Mouse (Mus musculus) megakaryocyte progenitor cell, adult 5-6 weeks (primary cell): Measurements from ENCODE around the gene Dnm3. TPM values are rescaled to one million over a fixed set of nuclear protein-coding genes. Genes with fewer than 3 reads are reported as not detected.
"Not testable (repeated sequence)": the region's sequence is repeated elsewhere in the genome, so short reads cannot be mapped to it uniquely, and the experiment has no call there.

Experiments
- ATAC-seq: replicated peaks from 2 replicates; pipeline ENCODE4 v1.8.0; 2016; ENCODE audit warnings: mild to moderate bottlenecking, moderate TSS enrichment, inconsistent platforms; ENCODE audit not compliant: poor library complexity
- total RNA-seq, 2 experiments: library from RNA; stranded (forward) in 1 of 2; stranded (reverse) in 1 of 2; fragments of 157-497, 149-512 nt in 1 of 2; fragments of 200-1000 nt in 1 of 2; gene quantifications; 2 replicates each; pipeline versions ENCODE4 v1.2.3 to v1.2.4; 2015 to 2017

The Dnm3 gene
- total RNA-seq, 2 experiments from 2014 or later: not detected

DNA sequence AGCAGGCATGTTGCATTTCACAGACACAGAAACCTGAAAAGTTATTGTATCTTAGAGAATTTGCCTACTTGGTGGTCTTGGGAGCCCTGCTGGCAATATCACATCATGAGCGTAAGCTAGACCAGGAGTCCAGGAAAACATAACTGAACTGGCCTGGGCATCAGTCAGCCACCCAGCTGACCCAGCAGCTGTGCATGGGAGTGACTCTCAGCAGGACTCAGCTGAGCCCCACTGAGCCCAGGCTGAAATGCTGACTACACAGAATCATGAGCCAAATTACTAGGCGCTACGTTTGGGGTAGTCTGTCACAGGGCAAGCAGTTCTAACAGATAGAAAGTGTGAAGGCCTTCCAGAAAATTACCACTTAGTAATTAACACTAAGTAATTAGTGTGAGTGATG is 41.2 kb downstream of the Dnm3 start:
- no peak for ATAC-seq

DNA sequence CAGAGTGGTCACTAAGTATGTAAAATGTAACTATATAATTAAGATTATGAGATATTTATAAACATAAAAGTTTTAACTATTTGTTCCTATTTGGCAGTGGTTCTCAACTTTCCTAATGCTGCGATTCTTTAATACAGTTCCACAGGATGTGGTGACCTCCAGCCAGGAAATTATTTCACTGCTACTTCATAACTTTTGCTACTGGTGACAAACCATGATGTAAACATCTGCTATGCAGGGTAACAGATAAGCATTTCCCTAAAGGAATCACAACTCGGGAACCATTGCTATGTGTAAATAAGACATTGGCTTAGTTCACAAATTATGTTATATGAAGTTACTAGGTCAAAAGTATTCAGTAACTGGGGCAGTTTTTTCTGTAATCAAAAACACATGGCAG is 48.9 kb downstream of the Dnm3 start:
- no peak for ATAC-seq

DNA sequence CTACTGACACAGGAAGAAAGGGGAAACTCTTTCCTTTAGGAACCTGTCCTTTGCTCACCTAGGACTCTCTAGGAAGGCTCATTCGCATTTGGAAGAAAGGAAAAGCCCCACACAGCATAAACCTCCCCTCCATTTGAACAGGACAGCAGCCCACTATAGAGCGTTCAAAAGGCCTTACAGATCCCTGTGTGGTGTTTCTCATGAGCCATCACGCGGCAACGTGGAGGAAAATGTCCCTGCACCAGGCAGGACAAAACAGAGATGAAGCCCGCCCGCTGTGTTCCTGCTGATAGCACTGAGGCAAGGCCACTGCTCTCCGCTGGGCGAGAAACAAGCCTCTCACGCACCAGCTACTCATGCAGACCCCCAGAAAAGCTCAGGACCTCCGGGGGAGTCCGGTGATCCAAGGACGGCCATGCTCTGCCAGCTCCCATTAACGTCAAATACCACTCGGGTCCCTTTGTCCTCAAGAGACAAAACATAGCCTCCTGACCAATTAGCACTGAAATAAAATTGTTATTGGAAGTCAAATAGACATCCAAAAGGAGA is 51.8 kb downstream of the Dnm3 start:
- ATAC-seq: no peak

DNA sequence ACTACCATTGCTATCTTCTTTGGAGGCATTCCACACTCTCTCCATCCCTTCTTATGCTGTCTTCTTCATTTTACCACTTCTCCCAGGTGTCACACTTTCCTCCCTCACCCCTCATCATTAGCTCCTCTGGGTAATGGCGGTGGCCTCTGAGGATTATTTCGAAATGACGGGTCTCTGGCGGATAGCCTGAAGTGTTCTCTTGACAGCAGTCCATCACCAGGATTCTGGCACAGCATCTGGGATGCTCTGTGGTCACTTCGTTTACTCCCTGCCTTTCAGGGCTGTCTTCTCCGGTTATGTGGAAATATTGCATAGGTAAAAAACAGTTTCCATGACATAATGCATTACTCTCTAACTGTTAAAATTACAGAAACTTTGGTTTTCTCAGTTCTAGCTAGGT is 55.0 kb downstream of the Dnm3 start:
- no peak for ATAC-seq

DNA sequence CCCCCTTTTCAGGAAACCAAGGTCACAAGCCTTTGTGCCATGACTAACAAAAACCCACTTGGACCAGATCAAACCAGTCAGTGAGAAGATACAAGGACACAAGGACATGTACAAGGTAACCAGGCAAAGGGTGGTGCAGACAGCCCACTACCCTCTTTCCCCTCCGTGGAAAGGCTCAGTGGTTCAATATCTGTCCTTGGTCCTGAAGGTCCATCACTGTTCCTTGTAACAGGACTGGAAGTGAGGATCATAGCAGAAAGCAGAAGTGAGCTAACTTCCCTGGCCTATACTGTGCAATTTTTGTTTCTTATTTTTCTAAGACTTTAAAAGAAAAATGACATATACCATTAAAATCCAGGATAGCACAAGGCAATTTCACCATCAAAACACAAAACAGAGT is 64.0 kb downstream of the Dnm3 start:
- peak; percentile 52 for ATAC-seq

DNA sequence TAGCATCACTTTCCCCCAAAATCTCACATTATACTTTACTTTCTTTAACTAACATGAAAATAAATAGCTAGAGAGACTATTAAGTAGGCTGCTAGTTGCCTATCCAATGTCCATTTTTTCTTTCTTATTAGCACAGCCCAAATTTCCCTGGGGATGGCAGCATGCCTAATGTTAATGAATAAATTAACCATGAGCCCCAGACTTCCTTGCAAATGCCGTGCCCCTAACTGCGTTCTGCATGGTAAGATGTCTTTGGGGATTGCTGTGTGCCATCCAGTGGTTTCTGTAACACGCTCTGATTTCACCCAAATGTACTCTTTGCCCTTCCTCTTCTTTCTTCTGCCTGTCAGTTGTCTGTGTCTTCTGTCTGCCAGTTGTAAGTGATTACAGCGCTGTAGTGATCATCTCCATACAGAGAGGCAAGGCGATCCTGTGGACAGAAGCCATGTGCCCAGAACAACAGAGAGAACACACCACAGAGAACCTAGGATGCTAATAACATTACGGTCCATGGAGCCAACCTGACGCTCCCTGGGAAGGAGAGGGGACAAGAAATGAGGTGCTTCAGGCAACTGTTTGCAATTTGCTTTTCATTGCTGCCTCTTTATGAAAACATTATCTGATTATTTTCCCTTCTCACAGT is 64.9 kb downstream of the Dnm3 start:
- no peak for ATAC-seq

DNA sequence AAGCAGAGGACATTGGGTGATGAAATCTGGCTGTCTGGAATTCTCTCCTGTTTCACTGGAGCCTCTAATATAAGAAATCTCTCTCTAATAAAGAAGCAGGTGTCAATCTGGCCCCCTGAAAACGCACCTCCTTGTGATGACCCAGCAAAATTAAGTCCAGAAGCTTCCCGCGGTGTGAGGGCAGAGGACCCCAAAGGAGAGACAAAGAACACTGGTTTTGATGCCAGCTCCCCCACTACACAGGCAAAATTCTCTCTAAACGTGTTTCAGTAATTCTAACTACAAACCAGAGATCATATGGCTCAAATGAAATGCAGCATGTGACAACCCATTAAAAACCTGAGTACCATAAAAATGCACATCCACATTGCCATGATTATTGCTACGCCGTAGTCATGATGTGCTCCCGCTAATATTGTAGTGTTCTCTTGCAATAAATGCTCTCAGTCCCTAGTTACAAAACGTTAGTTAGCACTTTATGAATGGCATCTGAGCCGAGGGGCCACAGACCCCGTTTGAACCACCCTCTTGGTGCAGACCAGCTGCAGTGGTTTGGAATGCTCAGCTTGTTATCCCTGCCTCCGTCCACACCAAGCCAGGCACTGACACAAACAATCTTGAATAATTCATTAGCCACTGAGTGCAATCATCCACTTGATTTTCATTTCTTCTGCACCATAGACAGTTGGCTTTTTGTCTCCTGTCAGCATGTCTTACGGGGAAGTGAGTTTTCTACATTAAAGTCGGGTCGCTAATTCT is 67.4 kb downstream of the Dnm3 start:
- no peak for ATAC-seq

DNA sequence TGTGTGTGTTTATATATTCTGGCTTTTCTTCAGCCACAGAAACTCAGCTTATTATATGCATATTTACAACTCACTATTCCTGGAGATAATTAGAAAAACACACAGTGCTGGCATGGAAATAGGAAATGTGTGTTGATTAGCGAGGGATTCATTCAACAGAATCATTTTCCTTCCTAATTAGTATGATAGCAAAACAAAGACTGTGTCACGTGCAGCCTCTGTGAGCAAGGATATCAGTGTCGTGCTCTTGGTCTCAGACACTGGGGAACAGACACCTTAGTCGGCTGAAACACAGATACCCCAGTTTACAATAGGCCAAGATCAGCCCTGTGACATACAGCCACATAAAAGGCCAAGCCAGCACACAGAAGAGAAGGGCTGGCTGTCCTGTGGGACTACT is 83.3 kb downstream of the Dnm3 start:
- ATAC-seq: no peak

DNA sequence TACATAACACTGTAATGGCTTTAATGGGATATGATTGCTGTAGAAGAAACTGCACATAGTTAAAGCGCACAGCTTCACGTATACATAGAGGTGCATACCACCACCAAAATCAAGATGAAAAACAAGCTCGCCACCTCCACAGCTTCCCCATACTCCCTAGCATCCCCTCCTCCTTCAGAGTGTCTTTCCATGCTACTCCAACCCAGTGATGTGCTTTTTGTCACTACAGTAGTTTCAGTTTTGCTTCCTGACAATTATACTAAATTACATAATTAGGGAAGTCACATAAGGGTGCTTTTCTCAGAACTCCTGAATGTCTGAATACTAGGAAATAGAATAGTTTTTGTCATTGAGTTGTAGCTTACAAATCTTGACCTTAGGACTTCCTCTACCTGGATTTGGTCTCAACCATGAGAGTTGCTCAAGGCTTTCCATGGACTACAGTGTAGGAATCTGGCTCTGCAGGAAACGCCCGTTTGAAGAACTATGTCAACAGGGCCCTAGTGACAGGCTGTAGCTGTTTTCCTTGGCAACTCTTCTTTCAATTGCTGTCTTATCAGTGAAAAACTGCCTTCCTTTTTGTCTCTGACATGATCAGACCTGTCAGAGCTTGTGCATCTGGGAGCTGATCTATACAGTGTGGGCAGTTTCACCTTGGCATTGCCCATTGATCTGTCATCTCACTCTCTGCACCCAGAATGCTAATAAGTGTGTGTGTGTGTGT is 89.2 kb downstream of the Dnm3 start:
- ATAC-seq: peak; percentile 64

DNA sequence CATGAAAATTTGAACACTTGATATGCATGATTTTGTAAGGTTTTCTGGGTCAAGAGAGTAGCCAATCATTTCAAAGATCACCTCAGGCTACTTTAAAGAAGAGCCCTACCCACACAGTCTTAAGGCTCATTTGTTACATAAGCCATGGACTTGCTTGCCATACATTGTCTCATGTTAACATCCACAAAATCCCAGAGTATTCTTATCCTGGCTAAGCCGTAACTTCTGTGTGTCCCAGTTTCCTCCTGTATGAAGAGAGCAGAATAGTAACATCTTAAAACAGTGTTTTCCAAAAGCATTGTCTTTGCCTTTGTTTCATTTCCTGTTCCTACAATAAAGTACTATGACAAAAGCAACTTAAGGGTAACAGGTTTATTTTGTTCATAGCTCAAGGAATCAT is 104.8 kb downstream of the Dnm3 start:
- not testable (repeated sequence) for ATAC-seq

DNA sequence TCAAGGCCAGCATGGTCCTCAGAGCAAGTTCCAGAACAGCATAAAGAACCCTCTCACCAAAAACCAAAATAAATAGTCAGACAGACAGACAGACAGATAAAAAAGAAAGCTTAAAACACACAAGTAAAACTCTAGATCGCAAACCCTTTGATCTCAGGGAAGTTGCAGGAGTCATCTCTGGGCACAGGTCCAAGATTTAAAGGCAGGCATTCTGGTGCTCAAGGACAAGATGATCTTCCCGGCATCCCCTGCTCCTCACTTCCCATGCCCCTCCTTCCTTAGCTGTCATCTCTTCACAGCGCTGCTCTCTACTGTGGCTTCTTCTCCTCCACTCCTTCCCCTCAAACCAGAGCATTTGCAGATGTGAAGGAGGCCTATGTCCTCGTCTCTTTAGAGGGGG is 108.1 kb downstream of the Dnm3 start:
- no peak for ATAC-seq

DNA sequence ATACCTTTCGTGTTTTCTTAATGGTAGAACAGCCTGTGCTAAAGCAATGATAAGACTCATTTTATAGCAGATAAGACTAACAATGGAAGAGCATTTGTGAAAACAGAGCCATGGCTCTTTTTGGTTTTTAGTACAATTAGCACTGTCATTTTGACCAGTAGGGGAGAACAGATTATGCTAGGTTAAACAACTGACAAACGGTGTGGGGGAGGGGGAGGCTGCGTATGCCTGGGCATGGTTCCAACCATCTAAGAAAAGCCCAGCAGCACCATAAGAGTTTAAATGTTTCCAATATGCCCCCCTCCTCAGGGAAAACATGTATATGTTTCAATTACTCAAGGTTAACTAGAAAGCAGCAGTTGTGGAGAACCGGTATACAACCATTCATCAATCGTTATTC is 115.9 kb downstream of the Dnm3 start:
- peak; percentile 29; the same call in 1 of the 2 replicates for ATAC-seq

DNA sequence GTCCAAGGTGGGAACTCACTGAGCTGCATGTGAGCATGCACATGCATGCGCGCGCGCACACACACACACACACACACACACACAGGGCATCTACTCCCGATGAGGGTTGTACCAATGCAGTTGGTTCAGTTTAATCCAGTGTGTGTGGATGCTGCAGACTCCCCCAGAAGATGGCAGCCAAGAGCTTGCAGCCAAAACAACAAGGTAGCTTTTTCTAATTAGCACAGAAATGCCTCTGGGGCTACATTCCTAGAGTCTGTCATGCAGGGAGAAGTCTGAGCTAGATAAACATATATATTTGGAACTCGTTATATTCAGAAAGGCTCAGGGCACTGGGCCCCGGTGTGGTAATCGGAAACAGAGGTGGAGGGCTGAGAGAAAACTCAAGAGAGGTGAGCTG is 118.6 kb downstream of the Dnm3 start:
- ATAC-seq: peak; percentile 77

DNA sequence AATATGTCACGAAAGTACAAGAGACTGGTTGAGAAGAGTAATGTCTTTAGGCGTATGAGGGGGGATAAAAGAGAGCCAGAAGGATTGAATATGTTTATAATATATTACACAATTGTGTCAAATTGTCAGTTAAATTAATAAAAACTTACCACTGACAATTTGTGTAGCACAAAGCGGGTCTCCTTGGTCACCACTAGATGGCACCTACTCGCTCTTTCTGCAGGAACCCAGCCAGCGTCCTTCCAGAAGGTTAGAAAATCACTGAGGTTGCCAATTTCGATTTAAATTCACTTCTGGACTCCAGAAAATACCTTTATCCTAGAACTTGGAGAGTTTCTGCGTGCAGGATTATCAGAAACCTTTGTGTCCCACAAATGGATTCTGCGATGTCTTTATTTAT is 119.8 kb downstream of the Dnm3 start:
- ATAC-seq: peak; percentile 76

DNA sequence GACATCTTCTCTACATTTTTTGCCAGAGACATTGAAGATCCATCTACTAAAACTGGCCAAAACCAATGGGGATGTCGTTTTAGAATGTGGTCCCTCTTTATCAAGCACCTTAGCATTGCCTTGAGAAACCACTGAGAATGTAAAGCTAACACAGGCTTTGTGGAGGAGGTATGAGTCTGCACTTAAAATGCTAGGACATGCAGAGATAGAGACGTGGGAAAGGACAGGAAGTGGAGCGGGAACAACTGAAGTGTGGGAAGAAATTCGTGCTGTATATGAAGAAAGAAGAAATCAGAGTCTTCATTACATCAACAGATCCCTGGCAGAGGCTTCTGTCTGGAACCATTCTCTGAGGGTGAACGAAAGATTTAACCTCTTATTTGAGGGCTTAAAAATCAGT is 121.4 kb downstream of the Dnm3 start:
- no peak for ATAC-seq

DNA sequence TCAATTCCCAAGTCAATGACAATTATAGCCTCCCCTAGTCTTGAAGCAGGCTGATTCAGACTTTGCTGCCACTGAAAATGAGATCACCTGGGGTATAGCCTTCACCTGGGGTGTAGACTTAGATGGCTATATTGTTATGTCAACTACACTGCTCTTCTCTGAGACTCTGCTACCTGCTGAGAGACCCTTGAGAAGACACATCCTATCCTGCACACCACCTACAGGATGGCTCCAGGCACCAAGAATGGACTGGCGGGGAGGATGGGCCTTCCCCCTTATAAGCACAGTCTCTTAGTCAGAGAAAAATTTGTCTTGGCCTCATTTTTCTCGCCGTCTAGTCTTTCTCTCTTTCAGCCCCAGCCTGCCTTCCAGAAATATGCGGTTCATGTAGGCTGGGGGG is 123.1 kb downstream of the Dnm3 start:
- no peak for ATAC-seq

DNA sequence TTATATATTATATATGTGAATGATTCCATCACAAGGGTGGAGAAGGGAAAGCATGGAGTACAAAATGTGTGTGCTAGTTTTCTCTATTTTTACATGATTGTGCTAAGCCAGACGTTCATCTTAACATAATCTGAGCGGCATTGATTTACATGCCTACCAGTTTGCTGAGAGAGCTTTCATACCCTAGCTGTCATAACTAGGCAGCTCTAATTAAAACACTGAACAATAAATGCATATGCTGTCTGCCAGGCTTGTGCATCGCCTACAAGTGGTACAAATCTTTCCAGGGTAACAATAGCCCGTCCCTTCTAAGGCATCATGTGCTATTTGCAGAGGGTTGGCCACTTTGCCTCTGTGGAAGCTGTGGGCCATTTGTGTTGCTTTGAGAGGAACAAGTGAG is 124.0 kb downstream of the Dnm3 start:
- ATAC-seq: no peak

DNA sequence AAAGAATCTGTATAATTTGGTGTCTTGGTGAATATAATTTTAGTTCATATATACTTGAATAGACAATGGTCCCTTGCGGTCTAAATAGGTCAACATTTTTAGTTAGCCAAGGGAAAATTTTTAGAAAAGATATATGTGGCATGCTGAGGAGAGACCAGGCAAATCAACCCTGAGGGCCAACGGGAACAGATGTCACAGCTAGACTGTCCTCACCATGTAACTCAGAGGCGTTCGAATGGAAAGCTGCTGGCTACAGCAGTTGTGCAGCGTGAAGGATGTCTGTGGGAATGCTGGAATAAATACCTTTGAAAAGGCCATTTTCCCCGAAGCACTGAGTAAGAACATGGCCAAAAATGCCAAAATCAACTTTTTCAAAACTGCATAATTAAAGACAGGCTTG is 128.5 kb downstream of the Dnm3 start:
- no peak for ATAC-seq

DNA sequence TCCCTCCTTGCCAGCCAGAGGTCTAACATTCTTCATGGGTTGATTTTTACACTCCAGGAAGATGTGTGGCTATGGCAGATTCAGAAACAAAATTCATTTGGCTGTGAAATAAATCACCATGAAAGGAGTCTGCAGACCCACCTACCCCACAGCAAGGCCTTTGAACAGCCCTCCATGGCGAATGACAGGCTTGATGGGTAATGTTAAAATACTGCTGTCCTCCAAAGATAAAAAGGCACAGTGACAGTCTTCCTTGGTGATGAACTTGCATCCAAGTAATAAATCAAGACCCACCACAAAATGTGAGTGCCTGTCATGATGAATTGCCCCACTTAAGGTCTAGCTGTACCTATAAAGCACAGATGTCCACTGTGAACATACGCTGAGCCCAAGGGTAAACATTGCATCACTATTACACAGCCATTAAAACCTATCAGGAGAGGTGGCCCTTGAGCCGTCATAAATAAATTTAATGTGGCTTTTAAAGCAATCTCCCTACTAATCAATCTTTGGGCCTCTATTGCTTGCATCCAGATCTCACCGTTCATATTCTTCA is 131.3 kb downstream of the Dnm3 start:
- no peak for ATAC-seq

DNA sequence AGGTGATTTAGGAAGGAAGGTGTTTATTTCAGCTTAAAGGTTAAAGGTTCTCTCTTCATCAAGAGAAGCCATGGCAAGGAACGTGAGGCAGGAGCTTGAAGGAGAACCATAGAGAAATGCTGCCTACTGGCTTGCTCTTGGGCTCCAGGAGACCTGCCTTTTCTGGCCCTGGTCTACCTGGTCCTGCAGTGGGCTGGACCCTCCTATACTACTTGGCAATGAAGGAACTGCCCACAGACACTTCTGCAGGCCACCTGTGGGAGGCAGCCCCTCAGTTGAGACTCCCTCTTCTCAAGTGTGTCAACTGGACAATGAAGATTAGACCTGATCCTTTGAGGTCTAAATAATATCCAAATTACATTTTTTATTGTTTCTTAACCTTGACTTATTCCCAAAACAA is 140.7 kb downstream of the Dnm3 start:
- ATAC-seq: no peak

DNA sequence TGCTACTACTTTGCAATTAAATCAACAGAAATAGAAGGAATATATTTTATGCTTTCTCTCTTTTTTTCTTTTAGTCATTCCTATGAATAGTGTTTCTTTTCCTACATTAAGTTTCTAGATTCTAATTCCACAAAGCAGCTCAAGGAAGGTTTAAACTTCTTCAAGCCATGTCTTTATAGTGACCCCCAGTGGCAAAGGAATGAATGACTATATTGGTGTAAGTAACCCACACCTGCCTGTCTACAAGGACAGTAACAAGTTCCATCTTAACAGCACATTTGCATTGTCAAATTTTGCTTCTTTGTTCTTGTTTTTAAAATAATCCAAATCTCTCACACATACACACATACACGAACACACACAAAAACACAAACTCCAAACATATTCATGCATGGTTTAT is 141.2 kb downstream of the Dnm3 start:
- peak; percentile 77 for ATAC-seq

DNA sequence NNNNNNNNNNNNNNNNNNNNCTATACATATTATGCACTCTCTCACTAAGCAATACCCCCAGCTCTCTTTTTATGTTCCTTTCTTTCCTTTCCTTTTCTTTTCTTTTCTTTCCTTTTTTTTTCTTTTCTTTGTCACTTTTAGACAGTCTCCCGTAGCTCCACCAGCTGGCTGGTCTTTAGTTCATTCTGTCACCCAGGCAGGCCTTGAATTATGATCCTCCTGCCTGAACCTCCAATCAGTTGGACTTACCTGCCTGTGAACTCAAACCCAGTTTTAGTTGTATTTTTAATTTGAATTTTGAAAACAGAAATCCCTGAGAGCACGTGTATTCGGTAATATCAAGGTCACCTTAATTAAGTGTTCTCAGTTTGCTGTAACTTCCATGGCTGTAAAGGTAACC is 141.6 kb downstream of the Dnm3 start:
- ATAC-seq: no peak
